Mouse (Mus musculus) Patski (cell line): ENCODE results near the gene Rspo4. TPM values are rescaled to one million over a fixed set of nuclear protein-coding genes. Genes with fewer than 3 reads are reported as not detected.

Experiments
- ATAC-seq: fragments of 100-300 bp; one replicate; pipeline ENCODE4 v1.8.0; 2021
- CTCF ChIA-PET: fragments of 350-600 bp; sonication (Branson Sonifier 250); formaldehyde crosslinking; loops from one replicate; lab custom pipeline; 2022; ENCODE audit warnings: inconsistent platforms; lab: Charles Lee
- POLR2A ChIA-PET: fragments of 350-600 bp; sonication (Branson Sonifier 250); formaldehyde crosslinking; loops from one replicate; lab custom pipeline; 2022; ENCODE audit warnings: antibody characterized with exemption, inconsistent platforms; lab: Charles Lee
- DNase-seq: peaks from one replicate; pipeline ENCODE4 v3.0.0-alpha.2; 2011; ENCODE audit warnings: low read depth, low spot score
- H3K27me3 ChIP-seq: fragments of 371-371 bp; one replicate; pipeline ENCODE4 v1.5.1; 2021
- CTCF ChIP-seq: fragments of 100-300 bp; IDR thresholded peaks from one replicate; pipeline ENCODE4 v1.5.1; 2021
- in situ Hi-C: fragments of 300-500 bp; cut with MboI; formaldehyde crosslinking; loops from 3 replicates; pipeline ENCODE4 v1.11.1; 2018; ENCODE audit warnings: low pct_unique_long_range_greater_than_20kb, mixed read lengths
- polyA plus RNA-seq: library from polyadenylated mRNA; unstranded; gene quantifications from one replicate; pipeline ENCODE4 v1.2.3, GENCODE M21; 2021

Gene Rspo4
- polyA plus RNA-seq, 1 experiment from 2014 or later, result not detected

GRCm38 (mm10) chr2:151909386-151909785, 66.7 kb downstream of the Rspo4 start:
- no peak for ATAC-seq
- ChIA-PET CTCF (interaction anchor here (1.0 kb wide), 1 partner anchor 30 kb away, joined by 3 read pairs; no protein-coding TSS in a partner anchor), POLR2A (interaction anchor here (3.2 kb wide), 1 partner anchor 14 kb away, joined by 14 read pairs; no protein-coding TSS in a partner anchor)
- DNase-seq, result no peak
- no peaks in the 10 kb centered on the region for H3K27me3 ChIP-seq
- in situ Hi-C loops, result loop anchor here (25.0 kb wide), 3 partner anchors 428 to 1003 kb away; partner anchors contain the start of genes Mcts2, Mylk2, Rbck1 and Trib3
- TF ChIP-seq CTCF, result no peak

- DNase-seq, result no peak
- ATAC-seq, result no peak
- H3K27me3 ChIP-seq, result no peaks in the 10 kb centered on the region
- POLR2A ChIA-PET, result interaction anchor here (3.2 kb wide), 1 partner anchor 16 kb away, joined by 14 read pairs; no protein-coding TSS in a partner anchor
- CTCF ChIA-PET, result interaction anchor here (1.5 kb wide), 1 partner anchor 20 kb away, joined by 4 read pairs; no protein-coding TSS in a partner anchor
- in situ Hi-C loops, result loop anchor here (25.0 kb wide), 3 partner anchors 427 to 1002 kb away; partner anchors contain the start of genes Mcts2, Mylk2, Rbck1 and Trib3
- no peak for TF ChIP-seq CTCF
Observed at GRCm38 (mm10) chr2:151910498-151910897, 67.8 kb downstream of the Rspo4 start.

GRCm38 (mm10) chr2:151910919-151911500, 68.3 kb downstream of the Rspo4 start, which contains the start of gene Angpt4:
TSS of gene Angpt4 (plus strand) at chr2:151911210.
- no peak for TF ChIP-seq CTCF
- DNase-seq, result no peak
- ChIA-PET POLR2A (interaction anchor here (3.2 kb wide), 1 partner anchor 16 kb away, joined by 14 read pairs; no protein-coding TSS in a partner anchor), CTCF (interaction anchor here (1.5 kb wide), 1 partner anchor 20 kb away, joined by 4 read pairs; no protein-coding TSS in a partner anchor)
- in situ Hi-C loops, result loop anchor here (25.0 kb wide), 3 partner anchors 426 to 1001 kb away; partner anchors contain the start of genes Mcts2, Mylk2, Rbck1 and Trib3
- no peak for ATAC-seq
- H3K27me3 ChIP-seq, result no peaks in the 10 kb centered on the region

GRCm38 (mm10) chr2:151911751-151912150, 69.0 kb downstream of the Rspo4 start:
- in situ Hi-C loops, result loop anchor here (25.0 kb wide), 3 partner anchors 426 to 1001 kb away; partner anchors contain the start of genes Mcts2, Mylk2, Rbck1 and Trib3
- ATAC-seq, result peak; percentile 36
- CTCF ChIA-PET, result no interaction called here

GRCm38 (mm10) chr2:151914120-151914519, 71.4 kb downstream of the Rspo4 start:
- in situ Hi-C loops, result loop anchor here (25.0 kb wide), 3 partner anchors 423 to 998 kb away; partner anchors contain the start of genes Mcts2, Mylk2, Rbck1 and Trib3
- ChIA-PET POLR2A (interaction anchor here (0.6 to 2.3 kb wide), 3 partner anchors 13 to 45 kb away, joined by 3 to 7 read pairs (median 3); no protein-coding TSS in a partner anchor), CTCF (interaction anchor here (1.0 to 2.1 kb wide), 3 partner anchors 21 to 48 kb away, joined by 3 to 7 read pairs (median 7); no protein-coding TSS in a partner anchor)
- TF ChIP-seq CTCF, result no peak
- DNase-seq (peak; percentile 95), ATAC-seq (peak; percentile 33)
- no peaks in the 10 kb centered on the region for H3K27me3 ChIP-seq

More at GRCm38 (mm10) chr2:151911751-151912150, 69.0 kb downstream of the Rspo4 start:
- no peaks in the 10 kb centered on the region for H3K27me3 ChIP-seq
- DNase-seq, result peak; percentile 77
- TF ChIP-seq CTCF, result no peak
- POLR2A ChIA-PET, result interaction anchor here (3.2 kb wide), 1 partner anchor 17 kb away, joined by 14 read pairs; no protein-coding TSS in a partner anchor

GRCm38 (mm10) chr2:151915111-151915510, 72.4 kb downstream of the Rspo4 start:
- peak; percentile 4 for ATAC-seq
- no peaks in the 10 kb centered on the region for H3K27me3 ChIP-seq
- ChIA-PET CTCF (interaction anchor here (0.7 to 3.2 kb wide), 8 partner anchors 9 to 79 kb away, joined by 3 to 21 read pairs (median 6); no protein-coding TSS in a partner anchor), POLR2A (interaction anchor here (0.8 to 2.3 kb wide), 9 partner anchors 8 to 822 kb away, joined by 3 to 7 read pairs (median 5); partner anchors contain the start of gene Fam110a)
- in situ Hi-C loops, result loop anchor here (5.0 to 25.0 kb wide), 4 partner anchors 62 to 997 kb away; partner anchors contain the start of genes Mcts2, Mylk2, Rbck1 and Trib3
- peak; percentile 97 for DNase-seq
- TF ChIP-seq CTCF, result no peak

- peak; percentile 96 for DNase-seq
- ChIA-PET POLR2A (interaction anchor here (0.5 to 2.3 kb wide), 6 partner anchors 22 to 1258 kb away, joined by 3 to 7 read pairs (median 5); partner anchors contain the start of gene Fam110a), CTCF (interaction anchor here (1.4 to 3.2 kb wide), 5 partner anchors 9 to 78 kb away, joined by 4 to 21 read pairs (median 7); no protein-coding TSS in a partner anchor)
- peak; percentile 56 for ATAC-seq
- no peaks in the 10 kb centered on the region for H3K27me3 ChIP-seq
- in situ Hi-C loops, result loop anchor here (5.0 to 25.0 kb wide), 4 partner anchors 61 to 996 kb away; partner anchors contain the start of genes Mcts2, Mylk2, Rbck1 and Trib3
- TF ChIP-seq CTCF, result no peak
Observed at GRCm38 (mm10) chr2:151916061-151916831, 73.5 kb downstream of the Rspo4 start.

GRCm38 (mm10) chr2:151919140-151919539, 76.4 kb downstream of the Rspo4 start:
- TF ChIP-seq CTCF, result no peak
- in situ Hi-C loops, result loop anchor here (5.0 to 25.0 kb wide), 4 partner anchors 58 to 993 kb away; partner anchors contain the start of genes Mcts2, Mylk2, Rbck1 and Trib3
- DNase-seq, result no peak
- ChIA-PET POLR2A (interaction anchor here (1.6 kb wide), 1 partner anchor 8 kb away, joined by 5 read pairs; no protein-coding TSS in a partner anchor), CTCF (interaction anchor here (1.1 to 2.8 kb wide), 4 partner anchors 11 to 42 kb away, joined by 4 to 10 read pairs (median 4); no protein-coding TSS in a partner anchor)
- H3K27me3 ChIP-seq, result no peaks in the 10 kb centered on the region
- ATAC-seq, result no peak

- in situ Hi-C loops, result loop anchor here (5.0 to 25.0 kb wide), 4 partner anchors 44 to 991 kb away; partner anchors contain the start of genes Mcts2, Mylk2, Rbck1 and Trib3
- DNase-seq (no peak), ATAC-seq (no peak)
- no peak for TF ChIP-seq CTCF
- H3K27me3 ChIP-seq, result no peaks in the 10 kb centered on the region
- CTCF ChIA-PET, result no interaction called here
- POLR2A ChIA-PET, result no interaction called here
Observed at GRCm38 (mm10) chr2:151921068-151921467, 78.3 kb downstream of the Rspo4 start.
